In genomic region chr13:44372361-44372877, GRCm38 (mm10) we compare ENCODE assay signal across 29 mouse cellular contexts.
DNase-seq lines count a peak whose midpoint lies in the region; ATAC-seq and TF ChIP-seq lines count a peak whose summit lies in the region.
"Had no signal": no experiment of that assay in that cellular context is flagged by ENCODE, and none has a peak within 500 bp of the region (broad histone marks: within the 10 kb centered on the region; RNA-seq: fewer than 3 reads in every experiment).

No protein-coding gene starts in this region.

- no peak for TF ChIP-seq CTCF in gastrocnemius, adult 2 months (IDR thresholded peaks at IDR 0.05)
- no peak for TF ChIP-seq CTCF in lung, postnatal 0 days (IDR thresholded peaks at IDR 0.05)

- no peak overlapping the region for H3K4me2 ChIP-seq in heart, embryonic 15.5 days
- H3K4me2 ChIP-seq in lung, postnatal 0 days (replicated peaks; ENCODE audit: low read depth, low read length) = no peak overlapping the region
- H3K4me2 ChIP-seq: hindbrain, embryonic 12.5 days; intestine, embryonic 15.5 days; liver, embryonic 12.5 days; midbrain, embryonic 15.5 days; neural tube, embryonic 15.5 days had no signal

- intact Hi-C loops in gastrocnemius, adult 2 months (cut with DNase I) = no loop called here
- intact Hi-C loops in heart, postnatal 36 days (cut with DNase I) = loop anchor here (5.0 kb wide), 1 partner anchor 105 kb away; no protein-coding TSS in a partner anchor

- H3K27me3 ChIP-seq in heart, embryonic 15.5 days = no peaks in the 10 kb centered on the region
- no peaks in the 10 kb centered on the region for H3K27me3 ChIP-seq in lung, postnatal 0 days (replicated peaks; ENCODE audit: insufficient read depth, low read length)
- H3K27me3 ChIP-seq in midbrain, embryonic 10.5 days (ENCODE audit: low read depth, poor library complexity, severe bottlenecking) = peaks cover 59% of the 10 kb centered on the region
- H3K27me3 ChIP-seq: intestine, embryonic 15.5 days; liver, embryonic 12.5 days; midbrain, embryonic 15.5 days; neural tube, embryonic 15.5 days; Patski had no signal

- DNase-seq in gastrocnemius, adult 2 months = no peak
- DNase-seq in gastrocnemius, postnatal 4 days (ENCODE audit: low spot score in 2 of 2) = no peak
- DNase-seq in heart, postnatal 36 days = no peak
- DNase-seq in lung, postnatal 0 days (ENCODE audit: low spot score) = peak; percentile 43
- no peak for DNase-seq in lung, postnatal 14 days
- DNase-seq in midbrain, embryonic 10.5 days (ENCODE audit: low spot score) = no peak
- DNase-seq: adrenal gland, postnatal 10 days; cerebellum, adult 11 months; cerebellum, adult 9-11 months; kidney, adult 8-10 months; kidney, postnatal 36 days; left cerebral cortex, postnatal 4 days; liver, postnatal 0 days; lung, postnatal 4 days; retina, postnatal 1 day; right cerebral cortex, postnatal 14 days; thymus, postnatal 4 days had no signal

- no peak for ATAC-seq in heart, embryonic 15.5 days (replicated peaks; ENCODE audit: insufficient number of reproducible peaks, insufficient read depth, low FRiP score, low read depth)
- ATAC-seq in lung, postnatal 0 days = peak; percentile 33; the same call in 1 of the 2 replicates
- ATAC-seq: forebrain, embryonic 16.5 days; hindbrain, postnatal 0 days; intestine, embryonic 15.5 days; liver, embryonic 12.5 days; liver, postnatal 0 days; midbrain, embryonic 15.5 days; Patski had no signal

- TF ChIP-seq EP300 in lung, postnatal 0 days (IDR thresholded peaks at IDR 0.05) = peak; percentile 62

- peaks cover 4% of the 10 kb centered on the region for H3K4me1 ChIP-seq in heart, embryonic 15.5 days (replicated peaks)
- H3K4me1 ChIP-seq in lung, postnatal 0 days (ENCODE audit: insufficient read depth, low read depth, low read length) = no peaks in the 10 kb centered on the region
- H3K4me1 ChIP-seq in brown adipose tissue, adult 24 weeks (ENCODE audit: control insufficient read depth, insufficient read depth, insufficient read length, low read length) = peaks cover 8% of the 10 kb centered on the region; the same call in 1 of the 2 replicates
- peaks cover 47% of the 10 kb centered on the region for H3K4me1 ChIP-seq in midbrain, embryonic 10.5 days
- H3K4me1 ChIP-seq: liver, embryonic 12.5 days had no signal

- no peak overlapping the region for H3K4me3 ChIP-seq in gastrocnemius, adult 2 months
- H3K4me3 ChIP-seq in heart, embryonic 15.5 days = no peak overlapping the region
- H3K4me3 ChIP-seq in lung, postnatal 0 days (ENCODE audit: low read depth, low read length) = no peak overlapping the region
- no peak overlapping the region for H3K4me3 ChIP-seq in brown adipose tissue, adult 24 weeks (ENCODE audit: insufficient read depth, low read depth, low read length)
- H3K4me3 ChIP-seq in midbrain, embryonic 10.5 days = no peak overlapping the region
- H3K4me3 ChIP-seq: erythroblast, embryonic 14.5 days; hindbrain, embryonic 12.5 days; intestine, embryonic 15.5 days; liver, embryonic 12.5 days; midbrain, embryonic 15.5 days; neural tube, embryonic 15.5 days had no signal

- peak overlapping the region; percentile 59 for H3K27ac ChIP-seq in gastrocnemius, adult 2 months
- peak overlapping the region; percentile 24; the same call in 1 of the 2 replicates for H3K27ac ChIP-seq in heart, embryonic 15.5 days
- H3K27ac ChIP-seq in lung, postnatal 0 days (ENCODE audit: low read length) = no peak overlapping the region
- peak overlapping the region; percentile 81 for H3K27ac ChIP-seq in brown adipose tissue, adult 24 weeks (replicated peaks; ENCODE audit: low read depth, low read length)
- H3K27ac ChIP-seq in midbrain, embryonic 10.5 days (replicated peaks) = no peak overlapping the region
- H3K27ac ChIP-seq: hindbrain, embryonic 12.5 days; hindbrain, postnatal 0 days; intestine, embryonic 15.5 days; liver, embryonic 12.5 days; midbrain, embryonic 15.5 days; neural tube, embryonic 15.5 days had no signal

- no peaks in the 10 kb centered on the region for H3K36me3 ChIP-seq in heart, embryonic 15.5 days
- H3K36me3 ChIP-seq in lung, postnatal 0 days (ENCODE audit: insufficient read depth, low read length) = no peaks in the 10 kb centered on the region
- no peaks in the 10 kb centered on the region for H3K36me3 ChIP-seq in midbrain, embryonic 10.5 days
- H3K36me3 ChIP-seq: G1E; hindbrain, embryonic 12.5 days; intestine, embryonic 15.5 days; liver, embryonic 12.5 days; midbrain, embryonic 15.5 days; neural tube, embryonic 15.5 days had no signal

- H3K9ac ChIP-seq in heart, embryonic 15.5 days = no peak overlapping the region
- H3K9ac ChIP-seq in lung, postnatal 0 days (replicated peaks; ENCODE audit: low read depth) = no peak overlapping the region
- H3K9ac ChIP-seq: hindbrain, embryonic 12.5 days; intestine, embryonic 15.5 days; liver, embryonic 12.5 days; liver, postnatal 0 days; midbrain, embryonic 15.5 days; neural tube, embryonic 15.5 days had no signal

- H3K9me3 ChIP-seq in heart, embryonic 15.5 days (replicated peaks) = no peaks in the 10 kb centered on the region
- H3K9me3 ChIP-seq in lung, postnatal 0 days (ENCODE audit: low read length) = no peaks in the 10 kb centered on the region
- H3K9me3 ChIP-seq in midbrain, embryonic 10.5 days (replicated peaks) = no peaks in the 10 kb centered on the region
- H3K9me3 ChIP-seq: G1E; hindbrain, embryonic 12.5 days; intestine, embryonic 15.5 days; liver, embryonic 12.5 days; midbrain, embryonic 15.5 days; neural tube, embryonic 15.5 days had no signal

- WGBS in heart, embryonic 15.5 days = 64% methylated on average over 6 of the region's 6 CpGs
- 51% methylated on average over 6 of the region's 6 CpGs for WGBS in lung, postnatal 0 days
- WGBS in midbrain, embryonic 10.5 days = 90% methylated on average over 6 of the region's 6 CpGs

Comparison
In these comparisons a context has a peak if more than half of its experiments do, and no peak if none do; other contexts are left out.
1. H3K27ac ChIP-seq: peak in gastrocnemius, adult 2 months (single experiment), heart, embryonic 15.5 days (single experiment) and brown adipose tissue, adult 24 weeks (single experiment); none in lung, postnatal 0 days (single experiment) and midbrain, embryonic 10.5 days (single experiment).